Mouse (Mus musculus): ENCODE measurements around the gene Gm8297.
"Not testable (repeated sequence)": the region's sequence is repeated elsewhere in the genome, so short reads cannot be mapped to it uniquely, and the experiment has no call there.

Gene Gm8297

DNA sequence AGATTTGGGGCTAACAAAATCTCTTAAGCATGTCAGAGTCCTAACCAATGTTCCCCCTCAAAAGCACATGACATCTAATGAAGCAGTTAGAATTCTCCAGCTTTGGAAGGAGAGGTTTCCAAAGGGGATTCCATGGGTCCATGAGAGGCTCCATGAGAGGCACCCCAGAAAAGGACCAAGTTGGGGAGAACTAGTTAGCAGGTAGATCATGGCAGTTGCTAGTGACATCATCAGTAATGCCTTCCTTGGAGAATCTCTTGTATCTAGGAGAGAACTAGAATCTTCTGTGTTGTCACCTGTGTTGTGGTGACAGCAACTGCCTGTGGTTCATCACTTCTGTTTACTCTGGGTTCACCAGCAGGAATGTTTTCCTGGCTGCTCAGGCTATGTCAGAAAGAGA is at the start of gene Gm8297:
Gene Gm8297, plus strand, starts transcription at position 301 of the 400 bp plus-strand sequence.
- DNase-seq (ENCODE audit: low spot score): not testable (repeated sequence)

DNA sequence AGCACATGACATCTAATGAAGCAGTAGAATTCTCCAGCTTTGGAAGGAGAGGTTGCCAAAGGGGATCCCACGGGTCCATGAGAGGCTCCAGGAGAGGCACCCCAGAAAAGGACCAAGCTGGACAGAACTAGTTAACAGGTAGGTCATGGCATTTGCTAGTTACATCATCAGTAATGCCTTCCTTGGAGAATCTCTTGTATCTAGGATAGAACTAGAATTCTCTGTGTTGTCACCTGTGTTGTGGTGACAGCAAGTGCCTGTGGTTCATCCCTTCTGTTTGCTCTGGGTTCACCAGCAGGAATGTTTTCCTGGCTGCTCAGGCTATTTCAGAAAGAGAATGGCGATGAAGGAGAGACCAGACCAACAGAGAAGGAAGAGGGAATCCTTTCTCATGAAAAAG is 31.9 kb downstream of the Gm8297 start, which contains the start of gene Gm3298:
Gene Gm3298, plus strand, starts transcription at position 301 of the 400 bp plus-strand sequence.
- not testable (repeated sequence) for DNase-seq (ENCODE audit: low spot score)
